Mouse (Mus musculus) adrenal gland, postnatal 10 days (tissue): ENCODE measurements at regions not wholly inside any gene's neighbourhood (a gene's known extent, or its start where the extent isn't known, plus 50 kb on each side); places are given as distances from the start of the nearest gene placed in this dataset.
A peak's percentile ranks its signal among the peaks of the same experiment; 100 is the strongest.

Source experiments
- DNase-seq: peaks from one replicate; pipeline ENCODE4 v3.0.0; 2021; ENCODE audit warnings: mixed read lengths

DNA sequence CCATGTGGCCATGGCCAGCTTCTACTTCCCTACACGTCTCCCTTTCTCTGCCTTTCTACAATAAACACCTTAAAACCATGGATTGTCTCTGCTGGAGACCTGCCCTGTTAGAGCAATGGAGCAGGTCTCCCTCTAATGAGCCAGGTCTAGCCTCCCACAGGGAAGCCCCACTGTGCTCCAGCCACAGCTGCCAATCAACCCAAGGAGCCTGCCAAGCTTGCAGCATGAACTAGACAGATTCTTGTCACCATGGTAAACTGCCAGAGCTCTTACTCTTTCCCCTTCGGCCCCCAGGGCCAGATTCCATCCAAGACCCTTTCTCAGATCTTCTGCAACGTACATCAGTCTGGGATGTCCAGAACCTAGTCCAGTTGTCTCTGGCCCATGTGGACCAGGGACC lies 217.1 kb upstream of the Fam241a start:
- DNase-seq = peak; percentile 1

GRCm38 (mm10) chr3:128110406-128110805 lies 214.3 kb upstream of the Fam241a start:
- DNase-seq = no peak

GRCm38 (mm10) chr3:128104516-128104915 lies 208.4 kb upstream of the Fam241a start:
- no peak for DNase-seq

DNA sequence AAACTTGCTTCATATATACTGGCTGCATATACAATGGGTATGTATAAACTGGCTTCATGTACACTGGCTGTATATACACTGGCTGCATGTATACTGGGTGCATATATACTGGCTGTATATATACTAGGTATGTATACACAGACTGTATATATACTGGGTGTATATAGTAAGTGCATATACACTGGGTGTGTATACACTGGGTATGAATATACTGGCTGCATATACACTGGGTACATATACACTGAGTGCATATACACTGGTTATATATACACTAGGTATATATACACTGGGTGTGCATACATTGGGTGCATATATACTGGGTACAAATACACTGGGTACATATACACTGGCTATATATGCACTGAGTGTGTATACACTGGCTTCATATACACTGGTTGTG lies 196.9 kb upstream of the Fam241a start:
- DNase-seq = no peak

- peak; percentile 48 for DNase-seq
Observed at GRCm38 (mm10) chr3:128088207-128088606, 192.1 kb upstream of the Fam241a start.

DNA sequence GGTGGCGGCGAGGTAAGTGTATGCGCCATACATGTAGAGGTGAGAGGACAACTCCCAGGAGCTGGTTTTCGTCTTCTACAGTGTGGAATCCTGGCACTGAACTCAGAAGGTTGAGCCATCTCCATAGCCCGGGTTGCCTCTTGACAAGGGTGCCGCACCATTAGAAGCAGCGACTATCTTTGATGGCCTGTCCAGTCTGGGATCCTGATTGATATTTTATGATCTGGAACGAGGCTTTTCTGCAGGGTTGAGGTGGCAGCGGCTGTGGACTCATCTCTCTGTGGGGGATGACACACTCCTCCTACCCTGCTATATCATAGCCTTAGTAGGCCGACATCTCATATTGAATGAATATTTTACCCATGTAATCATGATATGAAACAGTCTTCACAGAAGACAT lies 191.0 kb upstream of the Fam241a start:
- DNase-seq = no peak

DNA sequence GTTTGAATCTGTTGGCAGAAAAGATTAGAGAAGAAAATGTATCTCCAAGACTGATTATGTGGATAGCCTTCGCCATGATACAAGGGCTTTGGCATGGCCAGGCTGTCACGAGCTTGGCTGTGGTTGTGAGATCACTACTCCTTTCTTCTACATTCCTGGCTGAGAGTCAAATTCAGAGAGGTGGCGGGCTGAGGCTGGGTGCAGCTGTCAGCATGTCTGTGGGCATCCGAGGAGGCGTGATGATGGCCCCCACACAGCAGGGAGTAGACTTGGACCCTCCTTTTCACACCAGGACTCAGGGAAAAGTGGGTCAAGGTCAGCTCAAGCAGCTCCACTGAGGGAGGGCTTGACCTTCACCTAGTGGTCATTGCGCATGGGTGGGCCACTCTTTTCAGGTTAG lies 186.3 kb upstream of the Fam241a start:
- no peak for DNase-seq

DNA sequence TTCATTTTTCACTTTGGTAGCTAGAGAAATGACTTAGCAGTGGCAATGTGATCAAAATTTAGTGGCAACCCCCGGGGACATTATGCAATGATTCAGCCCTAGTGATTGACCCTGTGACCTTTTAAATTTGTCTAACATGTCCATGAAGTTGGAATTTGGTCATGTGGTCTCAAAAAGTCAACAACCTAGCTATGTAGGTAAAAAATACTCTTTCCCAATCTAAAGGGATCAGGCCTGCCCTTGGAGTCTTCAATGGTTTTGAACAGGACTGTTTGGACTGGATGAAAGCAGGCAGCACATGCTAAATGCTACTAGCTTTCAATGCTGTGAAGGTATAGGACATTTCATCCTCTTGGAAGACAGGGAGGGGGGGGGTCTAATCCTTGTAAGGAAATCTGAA lies 185.3 kb upstream of the Fam241a start:
- no peak for DNase-seq

DNA sequence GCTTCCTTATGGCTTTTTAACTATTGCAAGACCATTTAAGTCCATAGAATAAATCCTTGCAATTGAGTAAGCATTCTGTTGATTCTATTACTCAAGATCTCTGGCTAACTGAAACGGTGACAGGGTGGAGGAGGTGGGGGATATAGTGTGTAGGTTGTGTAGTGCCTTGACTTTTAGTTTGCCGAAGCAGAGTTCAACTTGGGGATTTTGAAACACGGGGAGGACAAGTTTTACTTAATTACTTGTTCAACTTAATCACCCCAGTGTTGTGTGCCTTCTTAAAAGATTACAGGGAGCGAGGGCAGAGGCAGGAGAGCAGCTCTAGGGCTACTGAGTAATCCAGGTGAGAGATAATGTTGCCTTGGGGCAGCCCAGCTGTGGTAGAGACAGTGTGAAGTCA lies 171.7 kb upstream of the Fam241a start:
- no peak for DNase-seq

- no peak for DNase-seq
Observed at GRCm38 (mm10) chr3:128054031-128054430, 157.9 kb upstream of the Fam241a start.

DNA sequence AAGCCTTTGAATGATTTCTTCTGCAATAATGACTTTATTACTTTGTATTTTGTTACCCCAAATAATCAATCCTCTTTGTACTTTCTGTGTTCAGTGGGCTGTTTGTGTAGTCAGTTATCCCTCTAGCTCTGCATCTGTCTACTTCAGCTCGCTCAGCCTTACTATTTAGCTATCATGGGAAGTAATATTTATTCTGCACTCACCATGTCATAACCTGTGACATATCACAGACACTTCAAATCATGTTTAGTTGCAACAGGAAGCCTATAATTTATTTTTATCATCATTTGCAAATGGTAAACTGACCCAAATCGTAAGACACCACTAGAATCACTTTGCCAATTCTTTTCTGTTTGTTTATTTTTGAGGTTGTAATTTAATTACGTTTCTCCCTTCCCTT lies 147.6 kb upstream of the Fam241a start:
- no peak for DNase-seq

DNA sequence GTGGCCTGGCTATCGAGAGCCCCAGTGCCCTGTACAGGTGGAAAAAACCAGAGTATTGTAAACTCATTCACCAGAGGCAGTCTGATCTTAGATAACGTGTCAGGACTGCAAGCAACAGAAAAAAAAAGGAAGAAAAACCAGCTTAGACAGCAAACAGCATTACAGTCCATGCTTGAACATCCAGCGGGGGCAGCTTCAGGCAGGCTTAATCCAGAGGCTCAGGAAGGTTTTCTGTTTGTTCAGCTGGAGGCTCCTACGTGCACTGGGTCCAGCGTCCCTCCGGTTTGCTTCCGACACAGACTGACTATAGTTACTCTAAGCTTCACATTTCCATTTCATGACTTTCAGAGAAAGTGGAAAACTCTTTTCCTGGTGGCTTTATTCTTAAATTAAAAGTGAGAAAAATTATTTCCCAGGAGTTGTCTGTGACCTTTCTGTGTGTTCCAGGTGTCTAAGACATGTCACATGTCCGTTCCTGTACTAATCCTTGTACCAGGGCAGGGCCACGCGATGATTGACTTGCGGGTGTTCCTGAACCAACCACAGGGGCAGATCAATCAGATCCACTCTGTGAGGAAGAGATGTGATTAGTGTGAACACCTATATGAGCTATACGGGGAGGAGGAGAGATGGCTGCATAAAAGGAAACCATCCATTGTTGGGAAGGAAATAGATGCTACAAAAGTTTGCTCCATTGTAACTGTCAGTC lies 144.4 kb upstream of the Fam241a start:
- DNase-seq = no peak

GRCm38 (mm10) chr3:128039185-128039584 lies 143.1 kb upstream of the Fam241a start:
- no peak for DNase-seq

DNA sequence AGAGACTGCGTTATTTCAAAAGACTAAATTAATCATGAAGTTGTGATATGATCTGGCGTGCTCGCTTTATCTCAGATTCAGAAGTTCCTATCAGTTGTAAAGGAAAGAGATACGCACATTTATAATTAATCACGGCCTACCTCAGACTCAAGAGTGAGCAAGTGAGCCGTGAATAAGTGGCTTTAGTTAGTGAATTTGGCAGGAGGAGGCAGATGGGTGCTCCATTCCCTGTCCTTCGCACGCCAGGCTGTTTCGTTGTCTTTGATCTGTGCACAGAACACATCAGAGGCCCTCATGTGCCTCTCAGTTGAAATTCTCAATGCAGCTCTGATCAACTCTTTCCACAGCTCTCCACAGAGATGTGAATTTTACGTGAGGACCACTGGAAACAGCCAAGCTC lies 140.4 kb upstream of the Fam241a start:
- DNase-seq = no peak

DNA sequence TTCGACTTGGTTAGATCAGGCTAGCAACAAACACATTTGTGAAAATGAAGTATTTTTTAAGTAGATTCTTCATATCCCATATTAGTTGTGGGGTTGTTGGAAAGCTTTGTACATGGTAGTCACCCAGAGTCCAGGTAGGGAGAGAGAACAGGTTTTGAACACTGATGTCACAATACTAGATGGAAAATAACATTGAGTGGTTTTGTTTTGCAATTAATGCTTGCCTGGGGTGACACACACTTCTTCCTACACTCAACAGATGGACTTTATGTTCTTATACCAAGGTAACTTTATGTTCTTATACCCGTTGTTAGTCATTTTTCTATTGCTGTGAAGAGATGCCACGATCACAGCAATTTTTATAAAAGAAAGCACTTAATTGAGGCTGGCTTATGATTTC lies 134.2 kb upstream of the Fam241a start:
- DNase-seq = no peak

DNA sequence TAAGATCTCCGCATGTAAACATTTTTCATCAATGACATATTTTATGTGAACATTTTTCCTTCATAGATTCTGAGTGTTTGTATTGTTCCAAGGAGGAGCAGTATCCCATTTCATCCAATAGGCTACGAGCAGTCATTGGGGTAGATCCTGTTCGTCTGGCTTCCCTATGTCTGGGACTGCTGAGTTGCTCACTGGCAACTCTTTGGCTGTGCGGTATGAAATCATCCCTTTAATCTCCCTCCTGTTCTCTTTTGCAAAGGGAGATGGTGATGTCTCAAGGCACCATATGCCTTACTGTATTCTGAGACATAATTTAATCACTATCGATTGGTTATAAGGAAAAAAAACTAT lies 133.4 kb upstream of the Fam241a start:
- no peak for DNase-seq

- no peak for DNase-seq
Observed at GRCm38 (mm10) chr3:128028856-128029564, 132.9 kb upstream of the Fam241a start.

DNA sequence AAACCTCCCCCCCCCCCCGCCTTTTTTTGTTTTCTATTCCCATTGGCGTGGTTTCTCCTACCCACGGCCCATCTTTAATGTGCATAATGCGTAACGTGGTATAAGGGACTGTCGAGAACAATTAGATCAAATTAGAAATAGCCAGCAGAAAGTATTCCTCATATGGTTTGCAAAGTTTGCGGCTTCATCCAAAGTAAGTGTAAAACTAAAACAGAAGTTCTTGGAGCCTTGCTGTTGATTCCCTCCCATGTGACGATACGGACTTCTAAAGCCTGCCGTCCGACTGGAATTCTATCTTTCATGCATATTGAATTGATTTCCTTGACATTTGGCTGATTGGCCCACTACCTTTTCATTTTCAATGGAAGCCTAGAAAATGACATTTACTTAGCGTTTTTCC lies 128.7 kb upstream of the Fam241a start:
- no peak for DNase-seq

DNA sequence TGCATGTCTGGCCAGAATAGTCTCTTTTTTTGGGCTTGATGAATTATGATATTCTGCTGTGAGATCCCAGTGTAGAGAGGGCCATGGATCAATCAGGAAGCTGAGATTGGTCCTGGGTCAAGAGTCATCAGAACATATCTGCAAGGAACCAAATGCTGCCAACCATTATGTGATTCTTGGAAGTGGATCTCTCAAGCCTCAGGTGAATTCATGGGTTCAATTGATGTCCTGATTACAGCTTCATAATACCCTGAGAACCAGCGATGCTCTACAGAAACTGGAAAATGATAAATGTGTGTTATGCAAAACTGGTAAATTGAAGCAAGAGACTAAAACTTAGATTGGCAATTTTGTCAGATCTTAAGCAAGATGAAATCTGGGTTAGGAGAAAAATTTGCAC lies 118.8 kb upstream of the Fam241a start:
- DNase-seq = no peak

GRCm38 (mm10) chr3:128002905-128003641 lies 106.9 kb upstream of the Fam241a start:
- DNase-seq = no peak

GRCm38 (mm10) chr3:128001924-128002501 lies 105.9 kb upstream of the Fam241a start:
- DNase-seq = peak; percentile 61

DNA sequence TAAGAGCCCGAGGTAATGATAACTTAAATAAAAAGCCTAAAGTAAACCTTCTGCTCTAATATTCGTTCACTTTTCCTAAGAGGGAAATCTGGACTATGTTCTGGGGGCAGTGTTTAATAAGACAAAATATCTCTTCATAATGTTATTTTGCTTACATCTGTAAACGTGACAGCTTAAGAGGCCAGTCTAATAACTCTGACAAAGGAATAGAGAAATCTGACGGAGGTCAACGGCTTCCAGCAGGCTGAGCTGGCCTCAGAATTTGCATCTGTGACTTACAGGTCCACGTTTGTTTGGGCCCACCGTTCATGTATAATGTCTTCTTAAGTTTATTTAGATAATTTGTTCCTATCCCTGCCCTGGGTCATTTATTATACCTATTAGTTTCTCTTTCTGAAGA lies 99.6 kb upstream of the Fam241a start:
- no peak for DNase-seq

- no peak for DNase-seq
Observed at GRCm38 (mm10) chr3:127987583-127987982, 91.5 kb upstream of the Fam241a start.
